Mouse (Mus musculus): ENCODE results near the gene Stk24. TPM values are rescaled to one million over a fixed set of nuclear protein-coding genes. Genes with fewer than 3 reads are reported as not detected.

The Stk24 gene
- polyA plus RNA-seq, 1 experiment from 2014 or later: 27.3 TPM

DNA sequence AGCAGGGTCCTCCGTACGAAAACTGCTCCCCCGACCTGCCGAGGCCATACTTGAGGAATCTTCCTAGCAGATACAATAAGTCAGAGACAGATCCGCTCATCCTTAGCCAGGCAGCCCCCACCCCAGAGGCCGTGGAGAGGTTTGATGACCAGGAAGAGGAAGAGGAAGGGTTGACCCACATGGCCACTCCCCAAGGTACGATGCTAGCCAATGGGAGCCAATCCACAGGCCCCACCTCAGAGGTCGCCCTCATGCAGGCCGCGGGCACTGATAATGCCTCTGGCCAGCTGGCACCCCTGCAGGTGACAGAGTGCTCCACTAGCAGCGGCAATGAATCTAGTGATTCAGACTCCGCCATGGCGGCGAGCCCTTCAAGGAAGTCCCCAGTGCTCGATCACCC lies 135.7 kb downstream of the Stk24 start:
- no peak for ATAC-seq
- Histone ChIP-seq H3K4me1 (ENCODE audit: control insufficient read depth, insufficient read depth, low read length) (0 out of 2 replicates have a peak, but pooled peaks cover 10% of the 10 kb centered on the region), H3K9ac (ENCODE audit: low read depth, low read length) (no peak overlapping the region), H3K36me3 (ENCODE audit: control insufficient read depth, insufficient read depth, low read length) (peaks cover 11% of the 10 kb centered on the region; the same call in 1 of the 2 replicates), H3K27me3 (replicated peaks; ENCODE audit: control insufficient read depth, insufficient read depth, low read length) (no peaks in the 10 kb centered on the region), H3K27ac (ENCODE audit: low read length) (no peak overlapping the region), H3K9me3 (ENCODE audit: control insufficient read depth, low read length) (no peaks in the 10 kb centered on the region), H3K4me3 (ENCODE audit: low read length) (no peak overlapping the region), H3K4me2 (ENCODE audit: low read depth, low read length) (no peak overlapping the region)
- WGBS: 93% methylated on average over 15 of the region's 15 CpGs

DNA sequence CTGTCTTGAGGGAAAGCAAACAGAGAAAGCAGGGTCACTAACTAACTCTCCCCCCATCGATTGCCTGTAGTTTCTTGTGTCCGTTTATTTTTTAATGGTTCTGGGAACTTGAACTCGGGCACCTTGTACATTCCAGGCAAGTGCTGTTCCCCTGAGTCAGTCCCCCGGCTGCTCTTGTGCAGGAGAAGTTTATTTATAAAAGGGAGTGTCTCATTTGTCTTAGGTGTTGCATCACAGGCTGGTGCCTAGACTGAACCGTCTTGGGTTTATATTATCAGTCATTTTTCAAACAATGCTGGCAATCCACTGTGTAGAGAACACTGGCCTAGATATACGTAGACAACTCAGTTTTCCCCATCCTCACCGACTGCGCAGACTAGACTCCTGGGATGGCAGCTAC lies 140.4 kb downstream of the Stk24 start:
- peak; percentile 79 for ATAC-seq
- H3K36me3 ChIP-seq (ENCODE audit: control insufficient read depth, insufficient read depth, low read length): peaks cover 9% of the 10 kb centered on the region; the same call in 1 of the 2 replicates

DNA sequence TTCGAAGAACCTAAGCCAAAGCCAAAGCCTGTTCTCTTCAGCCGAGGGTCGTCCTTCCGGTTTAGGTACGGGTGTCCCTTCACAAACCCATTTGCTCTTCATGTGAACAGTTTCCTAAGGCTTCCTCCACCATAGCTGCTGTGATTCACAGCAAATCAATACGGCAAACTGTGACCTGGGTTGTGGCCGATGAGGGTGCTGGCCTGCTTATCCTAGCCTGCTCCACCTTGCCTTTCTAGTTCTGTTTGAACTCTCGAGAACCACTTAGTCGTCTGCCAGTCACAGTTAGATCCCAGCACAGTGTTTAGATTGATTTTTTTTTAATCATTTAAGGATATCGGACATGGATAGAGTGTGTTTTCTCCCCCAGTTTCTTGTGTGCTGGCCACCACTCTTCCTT lies 141.1 kb downstream of the Stk24 start:
- H3K27me3 ChIP-seq (replicated peaks; ENCODE audit: control insufficient read depth, insufficient read depth, low read length): no peaks in the 10 kb centered on the region
- no peak overlapping the region for H3K4me2 ChIP-seq (ENCODE audit: low read depth, low read length)
- WGBS: 84% methylated on average over 10 of the region's 10 CpGs
- H3K4me1 ChIP-seq (ENCODE audit: control insufficient read depth, insufficient read depth, low read length): 0 out of 2 replicates have a peak, but pooled peaks cover 6% of the 10 kb centered on the region
- H3K9ac ChIP-seq (ENCODE audit: low read depth, low read length): no peak overlapping the region
- H3K27ac ChIP-seq (ENCODE audit: low read length): no peak overlapping the region
- H3K9me3 ChIP-seq (ENCODE audit: control insufficient read depth, low read length): no peaks in the 10 kb centered on the region
- H3K36me3 ChIP-seq (ENCODE audit: control insufficient read depth, insufficient read depth, low read length): peaks cover 2% of the 10 kb centered on the region; the same call in 1 of the 2 replicates
- no peak for ATAC-seq
- no peak overlapping the region for H3K4me3 ChIP-seq (ENCODE audit: low read length)

More for the DNA sequence above, 140.4 kb downstream of the Stk24 start:
- H3K27me3 ChIP-seq (replicated peaks; ENCODE audit: control insufficient read depth, insufficient read depth, low read length): no peaks in the 10 kb centered on the region
- H3K9me3 ChIP-seq (ENCODE audit: control insufficient read depth, low read length): no peaks in the 10 kb centered on the region
- no peak overlapping the region for H3K9ac ChIP-seq (ENCODE audit: low read depth, low read length)
- 37% methylated on average over 8 of the region's 8 CpGs for WGBS
- 0 out of 2 replicates have a peak, but pooled peaks cover 6% of the 10 kb centered on the region for H3K4me1 ChIP-seq (ENCODE audit: control insufficient read depth, insufficient read depth, low read length)
- H3K4me2 ChIP-seq (ENCODE audit: low read depth, low read length): no peak overlapping the region
- no peak overlapping the region for H3K4me3 ChIP-seq (ENCODE audit: low read length)
- H3K27ac ChIP-seq (ENCODE audit: low read length): no peak overlapping the region

DNA sequence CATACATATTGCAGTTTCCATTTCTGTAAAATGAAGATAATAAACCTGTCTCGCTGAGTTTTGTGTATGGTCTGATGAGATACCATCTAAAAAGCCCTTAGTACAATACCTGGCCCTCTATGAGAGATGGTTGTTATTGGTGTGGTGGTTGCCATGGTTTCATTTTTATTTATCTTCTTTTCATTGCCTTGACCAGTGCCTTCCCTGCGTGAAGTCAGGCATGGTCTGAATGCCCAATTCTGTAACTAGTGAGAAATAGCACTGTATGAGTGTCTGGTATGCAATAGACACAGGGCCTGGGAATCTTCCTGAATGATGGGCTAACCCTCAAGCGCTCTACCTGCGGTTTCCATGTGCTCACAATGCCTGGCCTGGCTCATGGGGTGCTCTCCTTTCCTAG lies 143.1 kb downstream of the Stk24 start:
- no peak for ATAC-seq
- H3K27ac ChIP-seq (ENCODE audit: low read length): no peak overlapping the region
- no peak overlapping the region for H3K4me3 ChIP-seq (ENCODE audit: low read length)
- H3K9ac ChIP-seq (ENCODE audit: low read depth, low read length): no peak overlapping the region
- no peaks in the 10 kb centered on the region for H3K27me3 ChIP-seq (replicated peaks; ENCODE audit: control insufficient read depth, insufficient read depth, low read length)
- H3K36me3 ChIP-seq (ENCODE audit: control insufficient read depth, insufficient read depth, low read length): peaks cover 7% of the 10 kb centered on the region; the same call in 1 of the 2 replicates
- H3K9me3 ChIP-seq (ENCODE audit: control insufficient read depth, low read length): no peaks in the 10 kb centered on the region
- 81% methylated on average over 4 of the region's 4 CpGs for WGBS
- no peak overlapping the region for H3K4me2 ChIP-seq (ENCODE audit: low read depth, low read length)
- 0 out of 2 replicates have a peak, but pooled peaks cover 6% of the 10 kb centered on the region for H3K4me1 ChIP-seq (ENCODE audit: control insufficient read depth, insufficient read depth, low read length)

Other genes with a start within 250 kb of the Stk24 start
- 12.6 and 18.7 TPM in 2 replicates for gene Slc15a1, start 125.2 kb upstream of the Stk24 start, polyA plus RNA-seq (2015; fragmentation: Nextera tagmentation; extraction: Ambion mirVana)